Mouse (Mus musculus): ENCODE measurements around the gene Cmpk2. TPM values are rescaled to one million over a fixed set of nuclear protein-coding genes. Genes with fewer than 3 reads are reported as not detected.

Gene Cmpk2
- polyA plus RNA-seq, 1 experiment from 2014 or later = 15.7 TPM

- Histone ChIP-seq H3K9ac (ENCODE audit: low read depth, low read length) (no peak overlapping the region), H3K4me2 (ENCODE audit: low read length) (0 out of 2 replicates have a peak overlapping the region, but pooled peaks have one; percentile 18), H3K9me3 (replicated peaks; ENCODE audit: low read length) (no peaks in the 10 kb centered on the region), H3K36me3 (ENCODE audit: insufficient read depth, low read length) (no peaks in the 10 kb centered on the region), H3K27me3 (ENCODE audit: insufficient read depth, low read length) (no peaks in the 10 kb centered on the region), H3K4me3 (replicated peaks; ENCODE audit: low read depth, low read length) (no peak overlapping the region), H3K27ac (peak overlapping the region; percentile 3; the same call in 1 of the 2 replicates), H3K4me1 (replicated peaks; ENCODE audit: insufficient read depth, low read length) (no peaks in the 10 kb centered on the region)
- peak; percentile 86 for DNase-seq (ENCODE audit: low spot score)
- ATAC-seq (replicated peaks; ENCODE audit: low FRiP score, low read depth) = no peak; the same call in 1 of the 2 replicates
- TF ChIP-seq CTCF (IDR thresholded peaks at IDR 0.05; ENCODE audit: low read depth) = peak; percentile 75
- WGBS = 38% methylated on average over 14 of the region's 14 CpGs
Observed at GRCm38 (mm10) chr12:26487874-26488616, 19.0 kb downstream of the Cmpk2 start.

GRCm38 (mm10) chr12:26488617-26489274 is 19.7 kb downstream of the Cmpk2 start:
- 0 out of 2 replicates have a peak overlapping the region, but pooled peaks have one; percentile 18 for H3K4me2 ChIP-seq (ENCODE audit: low read length)
- WGBS = 27% methylated on average over 5 of the region's 5 CpGs

DNA sequence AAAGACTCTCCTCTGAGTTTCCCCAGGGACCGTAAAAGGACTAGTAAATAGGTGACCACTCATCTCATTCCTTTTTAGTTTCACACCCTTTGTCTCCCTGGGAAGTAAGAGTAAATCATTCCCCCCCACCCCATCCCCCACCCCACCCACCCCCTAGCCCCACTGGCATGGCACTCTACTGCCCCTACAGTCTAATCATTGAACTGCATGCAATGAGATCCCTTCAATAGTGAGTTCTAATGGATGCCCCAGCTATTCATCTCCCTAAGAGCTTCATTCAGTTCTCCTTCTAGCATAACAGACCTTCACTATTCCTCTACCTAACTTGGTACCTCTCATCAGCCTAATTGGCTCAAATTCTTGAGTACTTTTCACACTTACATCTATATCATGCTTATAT is 20.9 kb downstream of the Cmpk2 start:
- no peaks in the 10 kb centered on the region for H3K4me1 ChIP-seq (replicated peaks; ENCODE audit: insufficient read depth, low read length)
- no peak for DNase-seq (ENCODE audit: low spot score)

More at GRCm38 (mm10) chr12:26488617-26489274, 19.7 kb downstream of the Cmpk2 start:
- H3K27me3 ChIP-seq (ENCODE audit: insufficient read depth, low read length) = no peaks in the 10 kb centered on the region
- DNase-seq (ENCODE audit: low spot score) (peak; percentile 22), ATAC-seq (replicated peaks; ENCODE audit: low FRiP score, low read depth) (no peak)
- no peak overlapping the region for H3K9ac ChIP-seq (ENCODE audit: low read depth, low read length)
- 0 out of 2 replicates have a peak overlapping the region, but pooled peaks have one; percentile 3 for H3K27ac ChIP-seq
- TF ChIP-seq CTCF (IDR thresholded peaks at IDR 0.05; ENCODE audit: low read depth) = no peak
- H3K4me1 ChIP-seq (replicated peaks; ENCODE audit: insufficient read depth, low read length) = no peaks in the 10 kb centered on the region
- H3K4me3 ChIP-seq (replicated peaks; ENCODE audit: low read depth, low read length) = no peak overlapping the region
- no peaks in the 10 kb centered on the region for H3K36me3 ChIP-seq (ENCODE audit: insufficient read depth, low read length)
- no peaks in the 10 kb centered on the region for H3K9me3 ChIP-seq (replicated peaks; ENCODE audit: low read length)

GRCm38 (mm10) chr12:26501042-26501441 is 32.0 kb downstream of the Cmpk2 start:
- Histone ChIP-seq H3K9ac (ENCODE audit: low read depth, low read length) (no peak overlapping the region), H3K4me2 (ENCODE audit: low read length) (no peak overlapping the region), H3K4me1 (replicated peaks; ENCODE audit: insufficient read depth, low read length) (no peaks in the 10 kb centered on the region), H3K4me3 (replicated peaks; ENCODE audit: low read depth, low read length) (no peak overlapping the region), H3K9me3 (replicated peaks; ENCODE audit: low read length) (no peaks in the 10 kb centered on the region), H3K27me3 (ENCODE audit: insufficient read depth, low read length) (no peaks in the 10 kb centered on the region), H3K36me3 (ENCODE audit: insufficient read depth, low read length) (no peaks in the 10 kb centered on the region), H3K27ac (no peak overlapping the region)
- no peak for DNase-seq (ENCODE audit: low spot score)
- WGBS = 94% methylated on average over 3 of the region's 3 CpGs
- ATAC-seq (replicated peaks; ENCODE audit: low FRiP score, low read depth) = no peak
- TF ChIP-seq CTCF (IDR thresholded peaks at IDR 0.05; ENCODE audit: low read depth) = no peak

More for the DNA sequence above, 20.9 kb downstream of the Cmpk2 start:
- Histone ChIP-seq H3K9me3 (replicated peaks; ENCODE audit: low read length) (no peaks in the 10 kb centered on the region), H3K27me3 (ENCODE audit: insufficient read depth, low read length) (no peaks in the 10 kb centered on the region), H3K9ac (ENCODE audit: low read depth, low read length) (no peak overlapping the region), H3K36me3 (ENCODE audit: insufficient read depth, low read length) (no peaks in the 10 kb centered on the region), H3K4me2 (ENCODE audit: low read length) (no peak overlapping the region), H3K27ac (no peak overlapping the region), H3K4me3 (replicated peaks; ENCODE audit: low read depth, low read length) (no peak overlapping the region)
- no peak for ATAC-seq (replicated peaks; ENCODE audit: low FRiP score, low read depth)
- peak; percentile 38; the same call in 1 of the 2 replicates for TF ChIP-seq CTCF (IDR thresholded peaks at IDR 0.05; ENCODE audit: low read depth)
- WGBS = 94% methylated on average over 1 of the region's 1 CpGs

DNA sequence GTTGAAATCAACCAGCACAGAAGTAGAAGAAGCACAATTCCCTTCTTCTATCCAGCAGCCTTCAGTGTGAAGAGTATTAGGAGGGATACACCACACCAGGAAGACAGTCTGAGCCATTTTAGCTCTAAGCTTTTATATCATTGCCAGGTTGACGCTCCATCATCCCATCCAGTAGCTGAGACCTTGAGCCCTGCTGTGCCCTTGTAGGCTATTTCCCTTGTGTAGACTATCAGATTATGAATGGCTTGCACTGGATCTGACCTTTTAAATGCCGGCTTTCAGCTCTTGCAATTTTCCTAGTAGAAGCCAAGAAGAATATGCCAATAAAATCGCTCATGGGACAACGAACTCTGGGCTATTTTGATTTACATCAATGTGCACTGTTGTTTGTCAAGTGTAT is 42.0 kb downstream of the Cmpk2 start:
- DNase-seq (ENCODE audit: low spot score) = no peak
- Histone ChIP-seq H3K27ac (no peak overlapping the region), H3K9me3 (replicated peaks; ENCODE audit: low read length) (no peaks in the 10 kb centered on the region), H3K27me3 (ENCODE audit: insufficient read depth, low read length) (no peaks in the 10 kb centered on the region), H3K4me1 (replicated peaks; ENCODE audit: insufficient read depth, low read length) (no peaks in the 10 kb centered on the region), H3K4me2 (ENCODE audit: low read length) (no peak overlapping the region), H3K4me3 (replicated peaks; ENCODE audit: low read depth, low read length) (no peak overlapping the region), H3K36me3 (ENCODE audit: insufficient read depth, low read length) (no peaks in the 10 kb centered on the region), H3K9ac (ENCODE audit: low read depth, low read length) (no peak overlapping the region)
- TF ChIP-seq CTCF (IDR thresholded peaks at IDR 0.05; ENCODE audit: low read depth) = no peak
- no peak for ATAC-seq (replicated peaks; ENCODE audit: low FRiP score, low read depth)
- 83% methylated on average over 4 of the region's 4 CpGs for WGBS

DNA sequence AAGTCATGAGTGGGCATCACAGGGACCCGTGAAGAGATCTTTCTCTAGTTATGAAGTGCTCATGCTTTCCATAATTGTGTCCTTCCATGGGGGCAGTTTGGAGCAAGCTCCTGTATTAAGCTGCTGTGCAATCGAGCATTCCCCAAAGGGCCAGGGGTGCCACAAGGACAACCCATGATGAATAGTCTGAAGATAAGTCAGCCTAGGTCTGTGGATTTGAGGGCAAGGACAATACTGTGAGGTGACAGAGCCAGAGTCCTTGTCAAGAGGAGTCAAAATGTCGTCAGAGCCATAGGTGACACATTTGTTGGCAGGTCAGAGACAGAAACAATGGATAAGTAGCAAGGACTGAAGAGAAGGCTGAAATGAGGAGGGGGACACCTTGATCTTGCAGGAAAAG is 49.2 kb downstream of the Cmpk2 start:
- 83% methylated on average over 3 of the region's 3 CpGs for WGBS
- H3K4me2 ChIP-seq (ENCODE audit: low read length) = no peak overlapping the region
- no peaks in the 10 kb centered on the region for H3K36me3 ChIP-seq (ENCODE audit: insufficient read depth, low read length)
- H3K9ac ChIP-seq (ENCODE audit: low read depth, low read length) = no peak overlapping the region
- no peaks in the 10 kb centered on the region for H3K4me1 ChIP-seq (replicated peaks; ENCODE audit: insufficient read depth, low read length)
- H3K9me3 ChIP-seq (replicated peaks; ENCODE audit: low read length) = no peaks in the 10 kb centered on the region
- H3K27me3 ChIP-seq (ENCODE audit: insufficient read depth, low read length) = no peaks in the 10 kb centered on the region
- no peak for ATAC-seq (replicated peaks; ENCODE audit: low FRiP score, low read depth)
- no peak overlapping the region for H3K4me3 ChIP-seq (replicated peaks; ENCODE audit: low read depth, low read length)
- no peak for TF ChIP-seq CTCF (IDR thresholded peaks at IDR 0.05; ENCODE audit: low read depth)
- no peak for DNase-seq (ENCODE audit: low spot score)
- no peak overlapping the region for H3K27ac ChIP-seq

Measured in kidney, postnatal 0 days (tissue).